Mouse (Mus musculus) adrenal gland, adult 2 months (tissue): ENCODE results near the gene Klk1b16. TPM values are rescaled to one million over a fixed set of nuclear protein-coding genes. Genes with fewer than 3 reads are reported as not detected.
"Not testable (repeated sequence)": the region's sequence is repeated elsewhere in the genome, so short reads cannot be mapped to it uniquely, and the experiment has no call there.

ENCODE experiments used
- DNase-seq: peaks from one replicate; pipeline ENCODE4 v3.0.0; 2021
- long read RNA-seq: library from polyadenylated mRNA; stranded (forward); transcript quantifications from one replicate; pipeline ENCODE4 v2.0.0, GENCODE M21; 2021
- polyA plus RNA-seq: library from polyadenylated mRNA; depleted of rRNA; stranded (reverse); fragments of >200 nt; gene quantifications from 2 replicates; pipeline ENCODE4 v1.2.3, GENCODE M21; 2012; rRNA removed
- total RNA-seq, 2 experiments: library from RNA; stranded (reverse); gene quantifications; 2 replicates each; pipeline ENCODE4 v1.2.3; 2021

Gene Klk1b16
- total RNA-seq (not detected), polyA plus RNA-seq (not detected in 2 replicates)
- long read RNA-seq: 0 reads

GRCm38 (mm10) chr7:44136467-44136866 is at the start of gene Klk1b16:
Klk1b16 (plus strand) TSS chr7:44136767.
- DNase-seq: no peak

- no peak for DNase-seq
Measured at GRCm38 (mm10) chr7:44096111-44096510, 40.5 kb upstream of the Klk1b16 start.

GRCm38 (mm10) chr7:44102028-44102427 is 34.5 kb upstream of the Klk1b16 start, which contains the start of gene Klk1b21:
Klk1b21 (plus strand) TSS chr7:44102328.
- DNase-seq: not testable (repeated sequence)

GRCm38 (mm10) chr7:44112373-44112772 is 24.2 kb upstream of the Klk1b16 start, which contains the start of gene Klk1b22:
Klk1b22 (plus strand) TSS chr7:44112673.
- no peak for DNase-seq

GRCm38 (mm10) chr7:44123445-44123844 is 13.1 kb upstream of the Klk1b16 start:
- DNase-seq: no peak

GRCm38 (mm10) chr7:44179299-44180045 is 42.9 kb downstream of the Klk1b16 start:
- DNase-seq: no peak

- DNase-seq: not testable (repeated sequence)
Measured at GRCm38 (mm10) chr7:44186516-44186915, 49.9 kb downstream of the Klk1b16 start.

- DNase-seq: not testable (repeated sequence)
Measured at GRCm38 (mm10) chr7:44187936-44188335, 51.4 kb downstream of the Klk1b16 start, which contains the start of gene Klk1b24. Klk1b24 (plus strand) TSS chr7:44188236.

Other genes starting within 250 kb of the Klk1b16 start
- not detected for gene Klk15, start 203.0 kb upstream of the Klk1b16 start, total RNA-seq
- gene Klk15, start 203.0 kb upstream of the Klk1b16 start, polyA plus RNA-seq: not detected in 2 replicates
- not detected for gene Klk1b8, start 186.1 kb upstream of the Klk1b16 start, total RNA-seq
- not detected in 2 replicates for gene Klk1b8, start 186.1 kb upstream of the Klk1b16 start, polyA plus RNA-seq
- gene Klk1b1, start 170.0 kb upstream of the Klk1b16 start, total RNA-seq: not detected
- gene Klk1b1, start 170.0 kb upstream of the Klk1b16 start, polyA plus RNA-seq: not detected in 2 replicates
- not detected for gene Klk1b9, start 160.7 kb upstream of the Klk1b16 start, total RNA-seq
- not detected in 2 replicates for gene Klk1b9, start 160.7 kb upstream of the Klk1b16 start, polyA plus RNA-seq
- gene Klk1b11, start 140.9 kb upstream of the Klk1b16 start, total RNA-seq: not detected
- not detected in 2 replicates for gene Klk1b11, start 140.9 kb upstream of the Klk1b16 start, polyA plus RNA-seq
- not detected for gene Klk1b26, start 124.6 kb upstream of the Klk1b16 start, total RNA-seq
- gene Klk1b26, start 124.6 kb upstream of the Klk1b16 start, polyA plus RNA-seq: not detected in 2 replicates
- not detected for gene Klk1b27, start 84.5 kb upstream of the Klk1b16 start, total RNA-seq
- gene Klk1b27, start 84.5 kb upstream of the Klk1b16 start, polyA plus RNA-seq: not detected in 2 replicates
- gene Klk1b21, start 34.4 kb upstream of the Klk1b16 start, total RNA-seq: not detected
- gene Klk1b21, start 34.4 kb upstream of the Klk1b16 start, polyA plus RNA-seq: 0.33 and 0.63 TPM in 2 replicates
- not detected for gene Klk1b22, start 24.1 kb upstream of the Klk1b16 start, total RNA-seq
- 1.5 TPM in 1 of 2 replicates, not detected in the other for gene Klk1b22, start 24.1 kb upstream of the Klk1b16 start, polyA plus RNA-seq
- gene Klk1b24, start 51.5 kb downstream of the Klk1b16 start, total RNA-seq: not detected
- gene Klk1b24, start 51.5 kb downstream of the Klk1b16 start, polyA plus RNA-seq: not detected in 2 replicates
- gene Klk1b3, start 61.4 kb downstream of the Klk1b16 start, total RNA-seq: not detected
- not detected in 2 replicates for gene Klk1b3, start 61.4 kb downstream of the Klk1b16 start, polyA plus RNA-seq
- gene Klk1b4, start 70.7 kb downstream of the Klk1b16 start, total RNA-seq: not detected
- gene Klk1b4, start 70.7 kb downstream of the Klk1b16 start, polyA plus RNA-seq: not detected in 2 replicates
- not detected for gene Klk1b5, start 79.2 kb downstream of the Klk1b16 start, total RNA-seq
- gene Klk1b5, start 79.2 kb downstream of the Klk1b16 start, polyA plus RNA-seq: not detected in 2 replicates
- gene Klk1, start 88.6 kb downstream of the Klk1b16 start, total RNA-seq: not detected
- 0.46 and 0.67 TPM in 2 replicates for gene Klk1, start 88.6 kb downstream of the Klk1b16 start, polyA plus RNA-seq
- gene Gm36864, start 99.4 kb downstream of the Klk1b16 start, total RNA-seq: not detected
- not detected in 2 replicates for gene Gm36864, start 99.4 kb downstream of the Klk1b16 start, polyA plus RNA-seq
- 1 to 10 TPM in 1 of 2 experiments, under 1 TPM in 1; 0.66 to 1.4 TPM for gene 1700028J19Rik, start 109.9 kb downstream of the Klk1b16 start, total RNA-seq
- 1.2 and 1.8 TPM in 2 replicates for gene 1700028J19Rik, start 109.9 kb downstream of the Klk1b16 start, polyA plus RNA-seq
- gene 2410002F23Rik, start 110.0 kb downstream of the Klk1b16 start, total RNA-seq: 10 to 100 TPM; 81.5 to 83.8 TPM
- 195 and 237 TPM in 2 replicates for gene 2410002F23Rik, start 110.0 kb downstream of the Klk1b16 start, polyA plus RNA-seq
- not detected for gene Acp4, start 120.6 kb downstream of the Klk1b16 start, total RNA-seq
- gene Acp4, start 120.6 kb downstream of the Klk1b16 start, polyA plus RNA-seq: not detected in 2 replicates
- gene Gm15517, start 124.7 kb downstream of the Klk1b16 start, total RNA-seq: not detected
- gene Gm15517, start 124.7 kb downstream of the Klk1b16 start, polyA plus RNA-seq: not detected in 2 replicates
- gene Clec11a, start 170.1 kb downstream of the Klk1b16 start, total RNA-seq: 1 to 10 TPM; 4.6 to 5.1 TPM
- gene Clec11a, start 170.1 kb downstream of the Klk1b16 start, polyA plus RNA-seq: 11.4 and 13.0 TPM in 2 replicates
- 1 to 10 TPM; 8.0 to 9.1 TPM for gene Shank1, start 173.5 kb downstream of the Klk1b16 start, total RNA-seq
- gene Shank1, start 173.5 kb downstream of the Klk1b16 start, polyA plus RNA-seq: 2.5 and 2.9 TPM in 2 replicates
- gene Syt3, start 247.3 kb downstream of the Klk1b16 start, total RNA-seq: 1 to 10 TPM; 4.8 to 6.2 TPM
- 12.1 and 16.0 TPM in 2 replicates for gene Syt3, start 247.3 kb downstream of the Klk1b16 start, polyA plus RNA-seq
- gene 1700008O03Rik, start 249.1 kb downstream of the Klk1b16 start, total RNA-seq: 1 to 10 TPM in 1 of 2 experiments, under 1 TPM in 1; 0.66 to 1.2 TPM
- 1.6 and 2.3 TPM in 2 replicates for gene 1700008O03Rik, start 249.1 kb downstream of the Klk1b16 start, polyA plus RNA-seq